Mouse (Mus musculus) hindbrain, embryonic 15.5 days (tissue): ENCODE results near the gene Tnik. TPM values are rescaled to one million over a fixed set of nuclear protein-coding genes. Genes with fewer than 3 reads are reported as not detected.

ENCODE experiments used
- ATAC-seq: fragments of 200-750 bp; cut with Nextera tagmentation; 2 replicates; pipeline ENCODE4 v1.8.0; 2017; ENCODE audit warnings: low read depth, moderate number of reproducible peaks, moderate TSS enrichment; ENCODE audit not compliant: low FRiP score
- H3K27ac ChIP-seq: fragments of 300-500 bp; sonication (generic); replicated peaks from 2 replicates; pipeline ENCODE4 v1.5.1; 2015; ENCODE audit warnings: mild to moderate bottlenecking, inconsistent platforms
- H3K27me3 ChIP-seq: fragments of 300-500 bp; sonication (generic); 2 replicates; pipeline ENCODE4 v1.6.1; 2015; ENCODE audit warnings: control low read depth, inconsistent platforms
- H3K36me3 ChIP-seq: fragments of 300-500 bp; sonication (generic); 2 replicates; pipeline ENCODE4 v1.6.1; 2015; ENCODE audit warnings: control low read depth, inconsistent platforms
- H3K4me1 ChIP-seq: fragments of 300-500 bp; sonication (generic); replicated peaks from 2 replicates; pipeline ENCODE4 v1.6.1; 2015; ENCODE audit warnings: control low read depth, inconsistent platforms
- H3K4me2 ChIP-seq: fragments of 300-500 bp; sonication (generic); 2 replicates; pipeline ENCODE4 v1.6.1; 2015; ENCODE audit warnings: moderate library complexity, mild to moderate bottlenecking, inconsistent platforms
- H3K4me3 ChIP-seq: fragments of 300-500 bp; sonication (generic); 2 replicates; pipeline ENCODE4 v1.5.1; 2015; ENCODE audit warnings: mild to moderate bottlenecking, inconsistent platforms
- H3K9ac ChIP-seq: fragments of 300-500 bp; sonication (generic); 2 replicates; pipeline ENCODE4 v1.6.1; 2015; ENCODE audit warnings: inconsistent platforms
- H3K9me3 ChIP-seq: fragments of 300-500 bp; sonication (generic); 2 replicates; pipeline ENCODE4 v1.6.1; 2016; ENCODE audit warnings: control low read depth, inconsistent platforms
- WGBS: fragments of 180-500 bp; shearing (Covaris S2); methylation state at CpG from one replicate; pipeline ENCODE4 v1.1.7; 2015; 5-methylcytosine and 5-hydroxymethylcytosine counted together
- polyA plus RNA-seq: library from polyadenylated mRNA; unstranded; fragments of >200 nt; fragmentation: Nextera tagmentation; extraction: Ambion mirVana; gene quantifications from 2 replicates; pipeline ENCODE4 v1.2.1, GENCODE M21; 2015

Tnik gene
- polyA plus RNA-seq, 1 experiment from 2014 or later, result 66.1 TPM

DNA sequence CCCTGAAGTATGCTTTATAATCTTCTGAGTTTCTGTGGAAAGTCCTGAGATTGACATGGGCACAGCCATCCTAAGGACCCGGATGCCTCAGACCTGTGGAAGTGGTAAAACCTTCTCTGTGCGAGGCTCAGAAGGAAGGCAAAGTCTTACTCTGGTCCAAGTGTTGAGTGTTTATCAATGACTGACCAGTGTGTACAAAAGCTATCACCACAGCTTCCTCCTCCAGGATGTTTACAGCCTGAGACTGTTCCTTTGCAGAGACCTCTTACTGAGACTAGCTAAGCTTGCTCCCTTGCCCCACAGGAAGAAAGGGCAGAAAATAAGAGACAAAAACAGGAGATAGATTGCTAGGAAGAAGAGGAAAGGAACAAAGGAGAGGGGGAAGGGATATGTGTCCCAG lies 422.5 kb downstream of the Tnik start:
- Histone ChIP-seq H3K36me3 (no peaks in the 10 kb centered on the region), H3K27me3 (no peaks in the 10 kb centered on the region), H3K4me3 (no peak overlapping the region), H3K9me3 (no peaks in the 10 kb centered on the region), H3K4me2 (no peak overlapping the region), H3K4me1 (no peaks in the 10 kb centered on the region), H3K9ac (no peak overlapping the region), H3K27ac (no peak overlapping the region)
- 90% methylated on average over 2 of the region's 2 CpGs for WGBS
- ATAC-seq, result no peak

DNA sequence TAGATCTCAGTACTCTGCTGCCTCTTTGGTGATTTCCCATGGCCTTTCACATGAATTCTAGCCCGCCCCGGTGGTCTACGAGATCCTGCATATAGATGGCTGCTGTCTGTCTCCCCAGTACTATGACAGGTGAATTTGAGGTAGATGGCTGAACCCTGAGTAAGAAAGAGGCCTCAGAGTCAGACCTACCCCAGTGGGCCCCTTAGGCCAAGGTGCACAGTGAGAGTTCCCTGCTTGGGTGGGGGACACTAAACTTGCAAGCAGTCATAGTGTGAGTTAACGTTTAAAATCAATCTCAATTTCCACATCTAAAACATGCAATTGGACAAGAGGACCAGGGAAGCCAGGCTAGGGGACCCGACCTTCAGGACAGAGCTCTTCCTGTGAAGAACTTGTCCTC lies 431.8 kb downstream of the Tnik start:
- no peak for ATAC-seq
- no peaks in the 10 kb centered on the region for H3K27me3 ChIP-seq
- H3K9ac ChIP-seq, result no peak overlapping the region
- H3K9me3 ChIP-seq, result no peaks in the 10 kb centered on the region
- H3K4me3 ChIP-seq, result no peak overlapping the region
- 89% methylated on average over 5 of the region's 5 CpGs for WGBS
- H3K27ac ChIP-seq, result no peak overlapping the region
- no peaks in the 10 kb centered on the region for H3K36me3 ChIP-seq
- H3K4me1 ChIP-seq, result no peaks in the 10 kb centered on the region
- H3K4me2 ChIP-seq, result no peak overlapping the region

DNA sequence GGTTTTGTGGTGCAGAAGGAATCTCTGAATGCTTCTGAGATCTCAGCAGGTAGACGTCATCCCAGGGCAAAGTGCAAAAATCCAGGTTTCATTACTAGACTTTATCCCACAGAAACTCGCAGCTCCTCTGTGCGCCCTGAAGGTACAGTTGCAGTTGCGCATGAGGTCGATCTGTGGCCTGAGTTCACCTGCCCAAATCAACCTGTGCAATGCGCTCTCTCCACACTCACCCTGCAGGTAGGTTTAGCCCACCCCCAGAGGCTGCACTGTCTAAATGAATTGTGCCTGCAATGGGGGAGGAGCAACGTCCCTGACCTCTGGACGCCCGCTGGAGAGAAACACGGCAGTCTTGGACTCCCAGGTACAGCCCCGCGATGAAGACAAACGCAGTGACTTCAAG lies 432.6 kb downstream of the Tnik start:
- Histone ChIP-seq H3K9me3 (no peaks in the 10 kb centered on the region), H3K9ac (no peak overlapping the region), H3K4me2 (no peak overlapping the region), H3K4me3 (no peak overlapping the region), H3K4me1 (no peaks in the 10 kb centered on the region), H3K27me3 (no peaks in the 10 kb centered on the region), H3K36me3 (no peaks in the 10 kb centered on the region), H3K27ac (no peak overlapping the region)
- ATAC-seq, result no peak
- 87% methylated on average over 13 of the region's 13 CpGs for WGBS

DNA sequence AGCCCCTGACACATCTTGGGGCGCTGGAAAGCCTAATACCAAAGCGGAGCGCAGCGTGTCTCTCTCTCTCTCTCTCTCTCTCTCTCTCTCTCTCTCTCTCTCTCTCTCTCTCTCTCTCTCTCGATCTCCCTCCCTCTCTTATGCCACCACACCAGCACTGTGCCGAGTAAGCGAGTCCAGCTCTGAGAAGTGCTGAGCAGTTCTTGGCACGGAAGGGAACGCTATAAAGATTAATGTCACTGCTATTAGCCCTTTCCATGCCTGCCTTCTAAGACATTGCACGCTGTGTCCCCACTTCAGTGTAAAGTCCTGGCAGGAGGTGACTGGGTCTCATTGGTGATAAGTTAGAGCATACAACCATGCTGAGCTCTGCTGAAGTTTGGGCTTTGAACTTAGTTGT lies 433.1 kb downstream of the Tnik start:
- ATAC-seq, result no peak
- Histone ChIP-seq H3K27me3 (no peaks in the 10 kb centered on the region), H3K36me3 (no peaks in the 10 kb centered on the region), H3K4me3 (no peak overlapping the region), H3K27ac (no peak overlapping the region), H3K9ac (no peak overlapping the region), H3K4me2 (no peak overlapping the region), H3K4me1 (no peaks in the 10 kb centered on the region), H3K9me3 (no peaks in the 10 kb centered on the region)
- 73% methylated on average over 10 of the region's 10 CpGs for WGBS

DNA sequence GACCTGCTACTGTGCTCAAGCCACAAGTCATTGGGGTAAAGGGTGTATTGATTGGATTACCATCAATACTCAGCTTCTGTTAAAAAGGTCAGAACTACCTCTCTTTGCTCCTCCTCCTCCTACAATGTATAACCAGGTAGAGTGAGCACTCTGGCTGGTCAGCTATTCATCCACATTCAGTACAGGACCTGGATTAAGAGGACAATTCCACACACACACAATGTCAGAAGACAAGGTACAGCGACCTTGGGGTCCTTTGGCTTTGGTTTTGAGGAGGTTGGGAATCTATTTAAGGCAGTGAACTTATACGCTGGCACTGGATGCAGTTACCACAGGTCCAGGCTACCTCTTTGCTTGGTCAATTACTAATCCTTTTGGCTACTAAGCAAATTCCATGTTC lies 434.8 kb downstream of the Tnik start, which contains the start of gene Slc2a2:
Slc2a2 (plus strand) TSS at position 107 of the 400 bp plus-strand sequence.
- WGBS, result 91% methylated on average over 2 of the region's 2 CpGs
- no peak within 1 kb of the TSS for H3K27ac ChIP-seq
- ATAC-seq, result no peak

DNA sequence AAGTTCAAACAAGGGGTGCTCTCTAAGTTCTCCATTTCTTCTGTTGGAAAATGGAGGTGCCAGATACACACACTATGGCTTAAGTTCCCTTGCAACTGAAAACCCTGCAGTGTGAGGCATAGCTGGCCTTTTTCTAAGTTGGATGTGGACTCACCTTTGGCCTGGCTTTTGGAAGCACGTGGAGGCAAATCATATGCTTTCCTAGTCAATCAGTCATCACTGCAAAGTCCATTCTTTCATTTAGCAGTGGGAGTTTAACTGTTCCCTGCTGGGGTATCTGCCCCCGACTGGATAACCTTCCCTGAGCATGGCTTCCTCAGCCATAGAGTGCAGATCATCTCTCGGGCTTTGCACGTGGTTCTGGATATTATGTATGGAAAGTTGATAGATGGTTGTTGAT lies 436.6 kb downstream of the Tnik start:
- H3K4me3 ChIP-seq, result no peak overlapping the region
- H3K4me2 ChIP-seq, result no peak overlapping the region
- no peaks in the 10 kb centered on the region for H3K9me3 ChIP-seq
- ATAC-seq, result no peak
- no peak overlapping the region for H3K9ac ChIP-seq
- H3K36me3 ChIP-seq, result no peaks in the 10 kb centered on the region
- WGBS, result 77% methylated on average over 4 of the region's 4 CpGs
- no peak overlapping the region for H3K27ac ChIP-seq
- no peaks in the 10 kb centered on the region for H3K27me3 ChIP-seq
- H3K4me1 ChIP-seq, result no peaks in the 10 kb centered on the region

More for the DNA sequence above, 434.8 kb downstream of the Tnik start, which contains the start of gene Slc2a2:
- Histone ChIP-seq H3K4me3 (no peak within 1 kb of the TSS), H3K36me3 (no peaks in the 10 kb centered on the region), H3K9me3 (no peaks in the 10 kb centered on the region), H3K27me3 (no peaks in the 10 kb centered on the region), H3K9ac (no peak within 1 kb of the TSS), H3K4me2 (no peak within 1 kb of the TSS), H3K4me1 (no peaks in the 10 kb centered on the region)

DNA sequence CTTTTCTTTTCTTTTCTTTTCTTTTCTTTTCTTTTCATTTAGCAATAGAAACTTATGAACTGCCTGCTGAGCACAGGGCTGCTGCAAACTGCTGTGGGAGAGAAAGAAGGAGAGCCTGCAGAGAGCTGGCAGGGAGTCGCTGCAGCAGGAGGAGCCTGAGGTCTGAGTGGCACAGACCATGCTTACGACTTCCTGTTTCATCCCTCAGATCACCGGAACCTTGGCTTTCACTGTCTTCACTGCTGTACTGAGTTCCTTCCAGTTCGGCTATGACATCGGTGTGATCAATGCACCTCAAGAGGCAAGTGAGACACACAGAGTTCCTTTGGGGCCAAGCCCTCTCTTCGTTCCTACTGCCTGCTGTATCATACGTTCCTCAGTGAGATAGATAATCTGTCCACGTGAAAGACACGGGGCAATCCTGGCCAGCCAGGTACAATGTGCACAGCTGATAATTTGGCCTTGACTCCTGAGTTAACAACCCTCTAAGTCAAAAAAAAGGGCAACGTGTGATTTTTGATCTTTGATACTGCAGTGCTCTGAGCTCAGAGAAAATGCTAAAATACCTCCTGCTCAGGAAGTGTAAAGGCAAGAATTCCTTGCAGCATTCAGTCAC lies 442.6 kb downstream of the Tnik start:
- WGBS, result 74% methylated on average over 10 of the region's 10 CpGs
- Histone ChIP-seq H3K36me3 (no peaks in the 10 kb centered on the region), H3K27me3 (no peaks in the 10 kb centered on the region), H3K27ac (no peak overlapping the region), H3K9me3 (no peaks in the 10 kb centered on the region), H3K4me3 (no peak overlapping the region), H3K9ac (no peak overlapping the region), H3K4me1 (no peaks in the 10 kb centered on the region), H3K4me2 (no peak overlapping the region)
- no peak for ATAC-seq

DNA sequence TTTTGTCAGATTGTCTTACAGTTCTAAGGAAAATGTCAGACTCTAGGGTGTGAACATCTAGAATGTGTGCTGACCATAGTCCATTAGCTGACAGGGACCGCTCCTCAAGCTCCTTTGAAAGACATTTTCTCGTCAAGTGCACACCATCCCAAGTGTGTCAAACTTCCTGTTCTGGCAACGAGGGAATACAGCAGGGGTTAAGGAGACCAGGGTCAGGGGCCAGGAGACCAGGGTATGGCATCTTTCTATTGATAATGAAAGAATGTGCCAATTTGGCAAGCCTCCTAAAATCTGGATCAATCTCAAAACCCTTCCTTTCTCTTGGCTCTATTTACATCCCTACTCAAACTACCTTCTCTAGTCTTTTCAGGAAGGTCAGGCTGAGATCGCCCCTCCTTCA lies 443.7 kb downstream of the Tnik start:
- no peak overlapping the region for H3K27ac ChIP-seq
- no peak overlapping the region for H3K9ac ChIP-seq
- H3K4me3 ChIP-seq, result no peak overlapping the region
- no peaks in the 10 kb centered on the region for H3K4me1 ChIP-seq
- ATAC-seq, result no peak
- no peak overlapping the region for H3K4me2 ChIP-seq
- WGBS, result 84% methylated on average over 4 of the region's 4 CpGs
- H3K36me3 ChIP-seq, result no peaks in the 10 kb centered on the region
- H3K9me3 ChIP-seq, result no peaks in the 10 kb centered on the region
- H3K27me3 ChIP-seq, result no peaks in the 10 kb centered on the region

DNA sequence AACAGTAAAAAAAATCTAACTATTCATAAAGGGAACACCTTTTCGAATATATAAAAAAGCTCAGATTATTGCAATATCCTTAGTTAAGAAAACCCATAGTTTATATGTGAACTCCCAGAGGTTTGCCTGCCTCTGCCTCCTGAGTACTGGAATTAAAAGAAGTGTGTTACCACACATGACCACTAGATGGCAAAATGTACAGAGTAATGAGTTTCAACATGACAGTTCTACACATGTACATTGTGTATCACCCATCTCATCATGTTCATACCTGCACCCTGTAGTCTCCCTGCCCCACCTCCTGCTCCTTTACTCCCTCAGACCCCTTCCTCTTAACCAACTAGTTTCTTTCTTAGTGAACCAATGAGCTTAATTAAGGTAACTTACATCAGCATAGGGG lies 446.7 kb downstream of the Tnik start:
- Histone ChIP-seq H3K4me3 (no peak overlapping the region), H3K9ac (no peak overlapping the region), H3K4me1 (no peaks in the 10 kb centered on the region), H3K4me2 (no peak overlapping the region), H3K27me3 (no peaks in the 10 kb centered on the region), H3K27ac (no peak overlapping the region), H3K9me3 (no peaks in the 10 kb centered on the region), H3K36me3 (no peaks in the 10 kb centered on the region)
- ATAC-seq, result no peak
- 71% methylated on average over 1 of the region's 1 CpGs for WGBS

DNA sequence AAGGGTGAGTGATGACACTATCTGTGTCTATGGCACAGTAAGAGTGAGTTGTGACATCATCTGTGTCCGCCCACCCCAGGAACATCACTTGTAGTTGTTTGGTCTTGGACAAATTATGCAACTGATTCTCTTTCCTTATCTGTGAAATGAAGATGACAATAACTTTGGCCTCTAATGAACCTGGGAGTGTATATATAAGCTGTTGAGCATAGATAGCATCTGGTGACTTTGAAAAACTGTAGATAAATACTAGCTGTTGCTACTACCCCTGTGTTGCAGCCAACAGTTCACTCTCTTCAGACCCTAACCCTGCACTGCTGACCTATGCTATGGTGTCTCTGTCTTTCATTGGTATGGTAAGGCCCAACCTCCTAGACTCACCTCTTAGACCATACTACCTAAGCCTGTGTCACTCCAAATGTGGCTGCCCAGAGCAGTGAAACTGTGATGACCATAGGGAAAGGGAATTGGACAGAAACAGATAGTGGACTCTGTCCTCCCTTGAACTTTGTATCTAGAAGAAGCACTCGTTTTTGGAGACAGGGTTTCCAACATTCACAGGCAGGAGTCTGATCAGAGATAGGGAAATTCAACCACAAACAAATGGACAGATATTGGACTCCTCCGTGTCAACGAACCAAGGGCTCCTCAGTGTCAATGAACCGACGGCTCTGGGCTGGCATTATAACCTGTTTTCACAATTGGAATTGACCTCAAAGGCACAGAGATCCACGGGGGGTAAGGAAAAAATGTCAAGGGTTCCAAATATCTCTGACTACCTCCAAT lies 451.1 kb downstream of the Tnik start:
- ATAC-seq, result no peak
- H3K36me3 ChIP-seq, result no peaks in the 10 kb centered on the region
- no peak overlapping the region for H3K4me3 ChIP-seq
- H3K27ac ChIP-seq, result no peak overlapping the region
- H3K9ac ChIP-seq, result no peak overlapping the region
- H3K4me2 ChIP-seq, result no peak overlapping the region
- no peaks in the 10 kb centered on the region for H3K27me3 ChIP-seq
- H3K9me3 ChIP-seq, result no peaks in the 10 kb centered on the region
- no peaks in the 10 kb centered on the region for H3K4me1 ChIP-seq
- WGBS, result 78% methylated on average over 7 of the region's 7 CpGs

DNA sequence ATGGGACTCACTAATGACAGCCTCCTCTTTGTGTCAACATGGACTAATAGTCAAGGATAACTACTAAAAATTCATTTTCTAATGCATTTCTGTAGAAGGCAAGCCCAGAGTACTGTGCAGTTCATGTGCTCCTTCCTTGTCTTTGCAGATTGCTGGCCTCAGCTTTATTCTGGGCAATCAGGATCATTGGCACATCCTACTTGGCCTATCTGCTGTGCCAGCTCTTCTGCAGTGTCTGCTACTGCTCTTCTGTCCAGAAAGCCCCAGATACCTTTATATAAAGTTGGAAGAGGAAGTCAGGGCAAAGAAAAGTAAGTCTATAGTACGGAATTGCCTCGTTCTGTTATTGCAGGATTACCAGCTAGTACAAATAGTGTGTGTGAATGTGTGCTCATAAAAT lies 455.5 kb downstream of the Tnik start:
- 93% methylated on average over 2 of the region's 2 CpGs for WGBS
- no peaks in the 10 kb centered on the region for H3K4me1 ChIP-seq
- H3K27ac ChIP-seq, result no peak overlapping the region
- H3K4me2 ChIP-seq, result no peak overlapping the region
- no peaks in the 10 kb centered on the region for H3K9me3 ChIP-seq
- H3K27me3 ChIP-seq, result no peaks in the 10 kb centered on the region
- H3K4me3 ChIP-seq, result no peak overlapping the region
- no peak overlapping the region for H3K9ac ChIP-seq
- no peaks in the 10 kb centered on the region for H3K36me3 ChIP-seq
- ATAC-seq, result no peak

DNA sequence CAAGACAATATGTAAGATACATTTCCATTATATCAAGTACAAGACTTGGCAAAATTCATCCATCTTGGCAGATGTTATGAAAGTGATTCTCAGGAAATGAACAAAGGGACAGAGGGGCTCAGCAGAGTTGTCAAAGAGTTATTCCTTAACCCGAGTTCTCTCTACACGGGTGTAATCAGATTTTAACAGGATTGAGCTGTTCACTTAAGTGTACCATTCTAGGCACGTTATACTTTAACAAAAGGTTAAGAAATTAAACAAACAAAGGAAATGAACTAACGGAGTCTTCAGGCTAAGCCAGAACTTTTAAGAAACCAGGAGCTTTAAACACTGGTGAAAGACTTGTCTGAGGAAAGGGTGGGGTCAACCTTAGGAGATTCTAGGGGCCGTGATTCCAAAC lies 458.2 kb downstream of the Tnik start:
- no peak overlapping the region for H3K9ac ChIP-seq
- H3K4me2 ChIP-seq, result no peak overlapping the region
- no peak overlapping the region for H3K27ac ChIP-seq
- H3K4me3 ChIP-seq, result no peak overlapping the region
- 83% methylated on average over 5 of the region's 5 CpGs for WGBS
- no peaks in the 10 kb centered on the region for H3K9me3 ChIP-seq
- ATAC-seq, result no peak
- no peaks in the 10 kb centered on the region for H3K4me1 ChIP-seq
- H3K36me3 ChIP-seq, result no peaks in the 10 kb centered on the region
- H3K27me3 ChIP-seq, result no peaks in the 10 kb centered on the region
